Mouse (Mus musculus) MEL (cell line): ENCODE measurements around the gene Ntn3.

Source experiments
- CTCF ChIP-seq, 3 experiments: IDR thresholded peaks in 2 of 3; conservative IDR thresholded peaks in 1 of 3; 2 replicates each; pipeline ENCODE4 v1.5.1; 2011 to 2012; ENCODE audit warnings: low read length in 3 of 3, low read depth in 2 of 3, mild to moderate bottlenecking in 2 of 3, improper control_type of control experiment in 1 of 3, inconsistent platforms in 1 of 3, mixed read lengths in 1 of 3, moderate library complexity in 1 of 3; ENCODE audit not compliant: control insufficient read depth in 1 of 3, insufficient read depth in 1 of 3, poor library complexity in 1 of 3, severe bottlenecking in 1 of 3
- ETS1 ChIP-seq: IDR thresholded peaks from 2 replicates; pipeline ENCODE4 v1.6.1; 2012; ENCODE audit warnings: low read depth, mild to moderate bottlenecking, inconsistent platforms, low read length, improper control_type of control experiment, moderate library complexity
- KAT2A ChIP-seq: conservative IDR thresholded peaks from 2 replicates; pipeline ENCODE4 v1.6.1; 2012; ENCODE audit warnings: low read depth, low read length, improper control_type of control experiment, inconsistent platforms
- MAFK ChIP-seq: IDR thresholded peaks from 2 replicates; pipeline ENCODE4 v1.6.1; 2011; ENCODE audit warnings: low read depth, mild to moderate bottlenecking, low read length, improper control_type of control experiment, borderline replicate concordance
- MAZ ChIP-seq: IDR thresholded peaks from 2 replicates; pipeline ENCODE4 v1.6.1; 2012; ENCODE audit warnings: low read depth, mild to moderate bottlenecking, inconsistent platforms, low read length, improper control_type of control experiment
- NELFE ChIP-seq: IDR thresholded peaks from 2 replicates; pipeline ENCODE4 v1.6.1; 2011; ENCODE audit warnings: low read depth, low read length, improper control_type of control experiment
- POLR2A ChIP-seq, 2 experiments: IDR thresholded peaks; 2 replicates each; pipeline ENCODE4 v1.6.1; 2011 to 2012; ENCODE audit warnings: low read length in 2 of 2, mild to moderate bottlenecking in 2 of 2, control low read depth in 1 of 2, improper control_type of control experiment in 1 of 2, low read depth in 1 of 2, moderate library complexity in 1 of 2; ENCODE audit not compliant: control insufficient read depth in 1 of 2, insufficient read depth in 1 of 2, poor library complexity in 1 of 2
- POLR2AphosphoS2 ChIP-seq: IDR thresholded peaks from 2 replicates; pipeline ENCODE4 v1.6.1; 2011; ENCODE audit warnings: low read length, improper control_type of control experiment
- RAD21 ChIP-seq: IDR thresholded peaks from 2 replicates; pipeline ENCODE4 v1.6.1; 2011; ENCODE audit warnings: mild to moderate bottlenecking, low read depth, low read length, improper control_type of control experiment
- TAL1 ChIP-seq: IDR thresholded peaks from 2 replicates; pipeline ENCODE4 v1.6.1; 2012; ENCODE audit warnings: mild to moderate bottlenecking, inconsistent platforms, low read length, moderate library complexity, mixed read lengths
- UBTF ChIP-seq: IDR thresholded peaks from 2 replicates; pipeline ENCODE4 v1.6.1; 2012; ENCODE audit warnings: low read depth, mild to moderate bottlenecking, inconsistent platforms, low read length, improper control_type of control experiment, moderate library complexity, borderline replicate concordance; ENCODE audit not compliant: insufficient read depth
- USF1 ChIP-seq: IDR thresholded peaks from 2 replicates; pipeline ENCODE4 v1.6.1; 2014; ENCODE audit warnings: low read depth, mild to moderate bottlenecking, inconsistent platforms, low read length, improper control_type of control experiment, moderate library complexity
- USF2 ChIP-seq, 2 experiments: IDR thresholded peaks; 2 replicates each; pipeline ENCODE4 v1.6.1; 2011 to 2012; ENCODE audit warnings: improper control_type of control experiment in 2 of 2, low read length in 2 of 2, borderline replicate concordance in 1 of 2, inconsistent platforms in 1 of 2, low read depth in 1 of 2, mild to moderate bottlenecking in 1 of 2; ENCODE audit not compliant: insufficient read depth in 1 of 2
- ZNF384 ChIP-seq: IDR thresholded peaks from 2 replicates; pipeline ENCODE4 v1.6.1; 2012; ENCODE audit warnings: low read depth, mild to moderate bottlenecking, inconsistent platforms, low read length, improper control_type of control experiment

- TF ChIP-seq POLR2A (IDR thresholded peaks at IDR 0.05; ENCODE audit: control insufficient read depth in 1 of 2, insufficient read depth in 1 of 2, low read depth in 1 of 2, low read length in 2 of 2, poor library complexity in 1 of 2) (peak in 1 of 2 experiments; percentile 50; a peak in 3 of 4 replicates), UBTF (0 out of 2 replicates have a peak, but pooled peaks have one; percentile 40), MAFK (no peak), POLR2AphosphoS2 (peak; percentile 66; the same call in 1 of the 2 replicates), USF2 (IDR thresholded peaks at IDR 0.05; ENCODE audit: borderline replicate concordance in 1 of 2, insufficient read depth in 1 of 2, low read depth in 1 of 2, low read length in 2 of 2) (no peak), CTCF (IDR thresholded peaks at IDR 0.05 in 2 of 3, conservative IDR thresholded peaks at IDR 0.05 in 1 of 3; ENCODE audit: control insufficient read depth in 1 of 3, insufficient read depth in 1 of 3, low read depth in 2 of 3, low read length in 3 of 3, poor library complexity in 1 of 3, severe bottlenecking in 1 of 3) (no peak), NELFE (no peak), ETS1 (no peak), KAT2A (no peak), RAD21 (no peak), USF1 (no peak), TAL1 (peak; percentile 77), ZNF384 (no peak), MAZ (peak; percentile 75; the same call in 1 of the 2 replicates)
Observed at GRCm38 (mm10) chr17:24209043-24209915, at the start of gene Ntn3.
